Mouse (Mus musculus) ES-Bruce4 (cell line): Measurements from ENCODE around the gene Mettl6. TPM values are rescaled to one million over a fixed set of nuclear protein-coding genes. Genes with fewer than 3 reads are reported as not detected.

Experiments used
- H3K27ac ChIP-seq: 2 replicates; pipeline ENCODE4 v1.5.1; 2012; ENCODE audit warnings: low read length, inconsistent platforms; ENCODE audit not compliant: insufficient read depth
- H3K27me3 ChIP-seq: 2 replicates; pipeline ENCODE4 v1.6.1; 2012; ENCODE audit warnings: mild to moderate bottlenecking, low read length, inconsistent platforms; ENCODE audit not compliant: control insufficient read depth, poor library complexity, insufficient read depth, severe bottlenecking
- H3K36me3 ChIP-seq: 2 replicates; pipeline ENCODE4 v1.6.1; 2012; ENCODE audit warnings: inconsistent platforms, mild to moderate bottlenecking, low read length, moderate library complexity; ENCODE audit not compliant: control insufficient read depth, poor library complexity, insufficient read depth, severe bottlenecking
- H3K4me1 ChIP-seq: one replicate; pipeline ENCODE4 v1.8.1; 2011; ENCODE audit warnings: low read length; ENCODE audit not compliant: control insufficient read depth, insufficient read depth
- H3K4me3 ChIP-seq: 2 replicates; pipeline ENCODE4 v1.5.1; 2011; ENCODE audit warnings: low read depth, mild to moderate bottlenecking, low read length
- H3K9ac ChIP-seq: 2 replicates; pipeline ENCODE4 v1.6.1; 2012; ENCODE audit warnings: low read depth, mild to moderate bottlenecking, inconsistent platforms; ENCODE audit not compliant: poor library complexity, severe bottlenecking
- H3K9me3 ChIP-seq: replicated peaks from 2 replicates; pipeline ENCODE4 v1.6.1; 2012; ENCODE audit warnings: mild to moderate bottlenecking, low read length, inconsistent platforms; ENCODE audit not compliant: control insufficient read depth, poor library complexity, insufficient read depth, severe bottlenecking
- CTCF ChIP-seq: IDR thresholded peaks from one replicate; pipeline ENCODE4 v1.8.1; 2011; ENCODE audit warnings: low read depth, low read length
- EP300 ChIP-seq: IDR thresholded peaks from 2 replicates; pipeline ENCODE4 v1.6.1; 2011; ENCODE audit warnings: low read depth, low read length; ENCODE audit not compliant: insufficient read depth
- POLR2A ChIP-seq: IDR thresholded peaks from one replicate; pipeline ENCODE4 v1.8.1; 2011; ENCODE audit warnings: low read length; ENCODE audit not compliant: insufficient read depth
- polyA plus RNA-seq: library from polyadenylated mRNA; stranded (reverse); fragments of >200 nt; gene quantifications from 2 replicates; pipeline ENCODE4 v1.2.4, GENCODE M21; 2011; ENCODE audit warnings: low read depth; ENCODE audit not compliant: missing spikeins, insufficient read depth, insufficient read length

Gene Mettl6
- polyA plus RNA-seq, 1 experiment = 82.0 TPM

DNA sequence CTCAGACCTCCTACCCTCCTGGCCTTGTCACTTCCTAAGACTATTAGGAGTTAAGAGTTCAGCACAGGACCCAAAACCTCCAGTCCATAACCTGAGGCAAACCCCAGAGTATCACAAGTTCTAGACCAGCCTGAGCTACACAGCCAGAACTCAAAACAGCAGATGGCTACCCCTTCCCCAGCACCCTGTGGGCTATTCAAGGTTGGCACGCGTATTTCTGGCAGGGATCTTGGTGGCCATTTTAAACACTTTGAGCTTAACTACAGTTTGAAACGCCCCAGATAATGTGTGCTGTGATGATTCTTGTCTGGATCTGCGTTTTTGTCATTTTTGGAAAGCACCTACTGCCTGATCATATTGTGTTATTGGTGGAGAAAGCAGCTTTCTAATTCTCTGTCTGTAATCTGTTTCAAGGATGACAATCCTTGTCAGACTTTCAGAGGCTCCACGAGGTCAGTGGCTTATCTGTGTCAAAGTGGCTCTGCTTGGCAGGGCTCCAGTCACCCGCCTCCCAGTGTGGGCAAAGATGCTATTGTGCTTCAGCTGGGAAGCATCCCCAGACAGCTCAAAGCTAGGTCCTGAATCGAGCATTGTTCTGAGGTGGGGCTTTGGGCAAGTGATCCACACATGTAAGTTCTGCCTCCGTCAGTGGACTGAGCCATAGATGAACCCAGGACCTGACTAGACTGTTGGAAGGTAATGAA lies 56.9 kb downstream of the Mettl6 start:
- no peaks in the 10 kb centered on the region for H3K9me3 ChIP-seq
- no peak for TF ChIP-seq CTCF
- no peak for TF ChIP-seq EP300
- TF ChIP-seq POLR2A = no peak

GRCm38 (mm10) chr14:31435930-31436693 lies 58.7 kb downstream of the Mettl6 start, which contains the start of gene Sh3bp5:
Gene Sh3bp5, minus strand, starts transcription at chr14:31436078.
- H3K4me3 ChIP-seq = peak within 1 kb of the TSS; percentile 82
- no peaks in the 10 kb centered on the region for H3K27me3 ChIP-seq
- TF ChIP-seq POLR2A = no peak
- TF ChIP-seq CTCF = peak; percentile 71
- no peaks in the 10 kb centered on the region for H3K4me1 ChIP-seq
- peak within 1 kb of the TSS; percentile 55 for H3K9ac ChIP-seq
- H3K27ac ChIP-seq = no peak within 1 kb of the TSS
- no peaks in the 10 kb centered on the region for H3K36me3 ChIP-seq
- no peaks in the 10 kb centered on the region for H3K9me3 ChIP-seq

More for the DNA sequence above, 56.9 kb downstream of the Mettl6 start:
- H3K36me3 ChIP-seq = no peaks in the 10 kb centered on the region
- H3K9ac ChIP-seq = no peak overlapping the region
- H3K4me3 ChIP-seq = no peak overlapping the region
- H3K4me1 ChIP-seq = no peaks in the 10 kb centered on the region
- H3K27me3 ChIP-seq = no peaks in the 10 kb centered on the region
- H3K27ac ChIP-seq = no peak overlapping the region

DNA sequence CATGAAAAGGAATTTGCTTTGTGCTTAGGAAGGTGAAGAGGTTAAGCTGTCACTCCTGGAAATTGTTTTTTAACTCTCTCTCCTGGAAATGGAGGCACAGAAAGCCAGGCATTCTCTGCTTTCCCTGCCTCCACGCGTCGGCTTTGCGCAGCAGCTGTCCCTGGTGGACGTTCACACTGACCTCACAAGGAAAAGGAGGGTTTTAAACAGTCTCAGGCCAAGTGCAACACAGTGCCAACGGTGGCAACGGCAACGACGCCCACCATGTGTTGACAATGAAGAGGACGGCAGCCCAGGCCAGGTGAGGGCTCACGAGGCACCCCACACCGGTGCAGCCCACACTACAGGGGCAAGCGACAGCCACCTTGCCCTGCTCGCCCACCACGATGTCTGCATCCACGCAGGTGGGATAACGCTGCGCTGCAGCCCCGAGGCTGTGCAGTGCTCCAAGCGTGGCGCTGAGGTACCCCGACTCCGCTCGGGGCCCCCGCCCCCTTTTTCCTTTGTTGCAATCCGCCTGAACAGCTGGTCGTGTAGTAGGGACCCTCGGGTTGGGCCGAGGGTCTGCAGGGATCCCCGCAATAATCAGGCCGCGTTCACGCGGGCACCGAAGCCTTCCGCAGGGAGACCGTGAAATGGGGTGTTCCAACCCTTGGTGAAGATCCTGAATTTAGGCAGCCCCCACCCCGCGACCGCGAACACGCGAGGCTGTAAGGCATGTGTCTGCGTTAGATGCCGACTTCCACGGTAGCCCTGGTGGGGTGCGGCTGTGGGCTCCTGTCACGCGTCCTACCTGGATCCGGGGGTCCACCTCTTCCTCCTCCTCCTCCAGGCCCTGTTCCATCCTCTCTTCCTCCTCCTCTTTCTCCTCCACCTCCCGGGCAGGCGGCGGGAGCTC lies 59.6 kb downstream of the Mettl6 start:
- TF ChIP-seq POLR2A (no peak), EP300 (no peak), CTCF (no peak)
- H3K27me3 ChIP-seq = no peaks in the 10 kb centered on the region
- no peak overlapping the region for H3K27ac ChIP-seq
- peak overlapping the region; percentile 82 for H3K4me3 ChIP-seq
- peak overlapping the region; percentile 55 for H3K9ac ChIP-seq
- no peaks in the 10 kb centered on the region for H3K4me1 ChIP-seq
- no peaks in the 10 kb centered on the region for H3K36me3 ChIP-seq
- no peaks in the 10 kb centered on the region for H3K9me3 ChIP-seq

- no peaks in the 10 kb centered on the region for H3K27me3 ChIP-seq
Observed at GRCm38 (mm10) chr14:31434426-31434825, 60.4 kb downstream of the Mettl6 start.

DNA sequence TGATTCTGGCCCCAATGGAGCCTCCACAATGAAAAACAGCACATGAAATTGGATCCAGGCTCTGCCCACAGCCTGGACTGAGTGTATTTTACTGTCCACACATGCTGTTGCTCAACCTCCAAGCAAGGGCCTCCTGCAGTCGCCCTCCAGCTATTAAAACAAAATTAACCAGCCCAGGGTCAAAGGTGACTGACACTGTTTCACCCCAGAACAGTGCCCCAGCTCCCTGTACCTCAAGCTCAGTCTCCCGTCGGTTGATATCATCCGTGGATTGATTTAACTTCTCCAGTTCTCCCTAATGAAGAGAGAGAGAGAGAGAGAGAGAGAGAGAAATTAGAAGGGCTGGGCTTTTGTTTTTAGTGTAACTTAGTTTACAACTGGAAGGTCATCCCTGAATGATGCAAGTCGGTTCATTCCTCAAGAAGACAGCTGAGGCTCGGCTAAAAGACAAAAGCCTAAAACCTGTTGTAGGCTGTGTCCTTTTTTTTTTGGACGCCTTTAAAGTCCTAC lies 60.9 kb downstream of the Mettl6 start:
- Histone ChIP-seq H3K27me3 (no peaks in the 10 kb centered on the region), H3K27ac (no peak overlapping the region), H3K36me3 (no peaks in the 10 kb centered on the region), H3K4me1 (no peaks in the 10 kb centered on the region), H3K4me3 (no peak overlapping the region), H3K9ac (no peak overlapping the region), H3K9me3 (no peaks in the 10 kb centered on the region)
- TF ChIP-seq POLR2A (no peak), EP300 (no peak), CTCF (no peak)

More at GRCm38 (mm10) chr14:31434426-31434825, 60.4 kb downstream of the Mettl6 start:
- Histone ChIP-seq H3K9ac (no peak overlapping the region), H3K4me3 (no peak overlapping the region), H3K9me3 (no peaks in the 10 kb centered on the region), H3K27ac (no peak overlapping the region), H3K4me1 (no peaks in the 10 kb centered on the region), H3K36me3 (no peaks in the 10 kb centered on the region)
- no peak for TF ChIP-seq CTCF
